Mouse (Mus musculus) ES-E14 (cell line): ENCODE results near the gene Gab1. TPM values are rescaled to one million over a fixed set of nuclear protein-coding genes. Genes with fewer than 3 reads are reported as not detected.

ENCODE experiments used
- DNase-seq: peaks from one replicate; pipeline ENCODE4 v3.0.0-alpha.2; 2013; ENCODE audit warnings: low read depth, low spot score
- H3K27ac ChIP-seq: 2 replicates; pipeline ENCODE4 v1.5.1; 2012; ENCODE audit warnings: low read depth, mild to moderate bottlenecking, low read length, moderate library complexity, mixed read lengths; ENCODE audit not compliant: poor library complexity, insufficient read depth, severe bottlenecking
- H3K36me3 ChIP-seq: 2 replicates; pipeline ENCODE4 v1.6.1; 2012; ENCODE audit warnings: mild to moderate bottlenecking, low read length, moderate library complexity, mixed read lengths; ENCODE audit not compliant: control insufficient read depth, poor library complexity, insufficient read depth, severe bottlenecking
- H3K4me1 ChIP-seq, 2 experiments: fragments of 150-350 bp in 1 of 2; sonication (generic) in 1 of 2; 2 replicates each; pipeline ENCODE4 v1.6.1; 2012; ENCODE audit warnings: low read length in 2 of 2, mild to moderate bottlenecking in 1 of 2, mixed read lengths in 1 of 2; ENCODE audit not compliant: control insufficient read depth in 2 of 2, insufficient read depth in 2 of 2, poor library complexity in 1 of 2
- H3K4me3 ChIP-seq, 2 experiments: fragments of 150-350 bp in 1 of 2; sonication (generic) in 1 of 2; 2 replicates each; pipeline ENCODE4 v1.5.1; 2012; ENCODE audit warnings: low read length in 2 of 2, low read depth in 1 of 2, mild to moderate bottlenecking in 1 of 2, mixed read lengths in 1 of 2; ENCODE audit not compliant: insufficient read depth in 1 of 2, poor library complexity in 1 of 2, severe bottlenecking in 1 of 2
- H3K9ac ChIP-seq: 2 replicates; pipeline ENCODE4 v1.6.1; 2012; ENCODE audit warnings: low read depth, mild to moderate bottlenecking, low read length, mixed read lengths; ENCODE audit not compliant: poor library complexity, insufficient read depth, severe bottlenecking
- H3K9me3 ChIP-seq: fragments of 150-350 bp; sonication (generic); 2 replicates; pipeline ENCODE4 v1.6.1; 2012; ENCODE audit warnings: low read depth, mild to moderate bottlenecking, low read length; ENCODE audit not compliant: control insufficient read depth, insufficient read depth
- CHD2 ChIP-seq: IDR thresholded peaks from 2 replicates; pipeline ENCODE4 v1.6.1; 2014; ENCODE audit warnings: mild to moderate bottlenecking, low read depth, low read length, inconsistent platforms
- HCFC1 ChIP-seq: IDR thresholded peaks from 2 replicates; pipeline ENCODE4 v1.6.1; 2012; ENCODE audit warnings: low read length, inconsistent platforms, borderline replicate concordance; ENCODE audit not compliant: insufficient read depth
- MAFK ChIP-seq: IDR thresholded peaks from 2 replicates; pipeline ENCODE4 v1.6.1; 2014; ENCODE audit warnings: mild to moderate bottlenecking, low read depth, low read length, inconsistent platforms; ENCODE audit not compliant: insufficient read depth
- ZC3H11A ChIP-seq: IDR thresholded peaks from 2 replicates; pipeline ENCODE4 v1.6.1; 2012; ENCODE audit warnings: low read depth, mild to moderate bottlenecking, inconsistent platforms, low read length, borderline replicate concordance
- ZNF384 ChIP-seq: IDR thresholded peaks from 2 replicates; pipeline ENCODE4 v1.6.1; 2012; ENCODE audit warnings: low read depth, low read length, inconsistent platforms
- in situ Hi-C, 2 experiments: fragments of 600-800 bp; cut with MboI; formaldehyde crosslinking; loops; one replicate each; pipeline ENCODE4 v1.15.1; 2025; ENCODE audit warnings: low sequenced_read_pairs in 2 of 2, inconsistent platforms in 1 of 2; ENCODE audit not compliant: unreplicated experiment in 2 of 2
- total RNA-seq: library from RNA; depleted of rRNA; stranded (reverse); fragments of 300-350 nt; gene quantifications from 2 replicates; pipeline ENCODE4 v1.2.3, GENCODE M21; 2012

Gab1 gene
- total RNA-seq, 1 experiment: 70.9 TPM

DNA sequence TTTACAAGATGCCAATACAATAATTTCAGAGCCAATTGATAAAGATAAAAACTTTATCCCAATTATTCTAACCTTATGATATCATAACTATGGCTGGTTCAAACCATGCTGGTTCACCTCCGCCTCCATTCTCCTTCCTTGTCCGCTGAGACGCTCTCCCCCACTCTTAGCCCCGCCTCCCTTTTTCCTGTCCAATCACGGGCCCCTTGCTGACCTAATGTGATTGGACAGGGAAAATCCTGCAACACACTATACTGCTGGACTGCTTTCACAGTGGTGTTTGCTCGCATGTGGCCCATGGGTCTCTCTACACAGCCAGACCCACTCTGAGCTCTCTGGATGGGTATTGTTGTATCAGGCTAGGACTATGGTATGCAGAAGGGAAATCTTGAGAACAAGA, 38.2 kb upstream of the Gab1 start:
- peak; percentile 80 for DNase-seq
- in situ Hi-C loops: no loop called here
- no peaks in the 10 kb centered on the region for H3K36me3 ChIP-seq

DNA sequence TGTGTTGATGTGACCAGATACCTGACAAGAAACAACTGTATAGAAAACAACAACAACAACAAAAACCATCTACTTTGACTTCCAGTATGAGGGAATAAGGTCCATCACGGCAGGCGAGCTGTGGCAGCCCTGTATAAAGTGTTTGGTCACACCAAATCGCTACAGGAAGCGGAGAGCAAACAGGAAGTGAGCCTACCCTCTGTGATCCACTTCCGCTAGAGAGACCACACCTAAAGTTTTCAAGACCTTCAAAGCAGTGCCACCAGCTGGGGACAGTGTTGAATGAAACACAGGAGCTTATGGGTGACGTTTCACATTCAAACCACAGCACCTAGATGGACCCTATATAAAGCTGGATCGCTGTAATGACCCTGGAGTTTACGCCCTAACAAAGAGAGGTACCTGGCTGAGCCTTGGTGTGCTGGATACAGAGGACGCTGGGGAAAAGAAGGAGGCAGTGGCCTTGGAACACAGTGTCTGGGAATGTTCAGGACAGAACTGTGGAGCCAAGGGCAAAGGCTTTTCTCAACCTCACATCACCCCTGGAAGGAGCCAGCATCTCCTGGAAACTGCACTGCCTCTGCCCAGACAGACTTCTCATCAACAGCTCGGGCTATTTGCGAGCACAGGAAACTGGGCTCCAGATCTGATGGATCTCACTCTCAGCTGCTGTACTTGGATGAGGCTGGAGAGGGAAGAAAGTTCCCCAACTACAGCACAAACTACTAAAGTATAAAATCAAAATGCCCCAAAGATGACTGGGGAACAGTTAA, 36.3 kb upstream of the Gab1 start:
- peak overlapping the region; percentile 31; the same call in 1 of the 2 replicates for H3K9ac ChIP-seq
- no peaks in the 10 kb centered on the region for H3K36me3 ChIP-seq
- peaks cover 4% of the 10 kb centered on the region in 2 experiments; a peak in 3 of 4 replicates for H3K4me1 ChIP-seq
- TF ChIP-seq HCFC1 (no peak), MAFK (no peak), ZC3H11A (no peak), CHD2 (no peak)
- no peak for DNase-seq
- no peaks in the 10 kb centered on the region for H3K9me3 ChIP-seq
- H3K27ac ChIP-seq: no peak overlapping the region
- in situ Hi-C loops: no loop called here
- peak overlapping the region in 1 of 2 experiments; percentile 5; a peak in 1 of 4 replicates for H3K4me3 ChIP-seq

More for the DNA sequence above, 38.2 kb upstream of the Gab1 start:
- H3K27ac ChIP-seq: no peak overlapping the region; the same call in 1 of the 2 replicates
- H3K4me1 ChIP-seq: peaks cover 2 to 4% of the 10 kb centered on the region in 2 experiments; a peak in 1 of 4 replicates
- no peak overlapping the region; the same call in 1 of the 2 replicates for H3K9ac ChIP-seq
- peak overlapping the region; percentile 62 to 70; a peak in 3 of 4 replicates for H3K4me3 ChIP-seq
- H3K9me3 ChIP-seq: no peaks in the 10 kb centered on the region
- TF ChIP-seq CHD2 (no peak), HCFC1 (no peak), ZC3H11A (no peak), ZNF384 (no peak), MAFK (no peak)

DNA sequence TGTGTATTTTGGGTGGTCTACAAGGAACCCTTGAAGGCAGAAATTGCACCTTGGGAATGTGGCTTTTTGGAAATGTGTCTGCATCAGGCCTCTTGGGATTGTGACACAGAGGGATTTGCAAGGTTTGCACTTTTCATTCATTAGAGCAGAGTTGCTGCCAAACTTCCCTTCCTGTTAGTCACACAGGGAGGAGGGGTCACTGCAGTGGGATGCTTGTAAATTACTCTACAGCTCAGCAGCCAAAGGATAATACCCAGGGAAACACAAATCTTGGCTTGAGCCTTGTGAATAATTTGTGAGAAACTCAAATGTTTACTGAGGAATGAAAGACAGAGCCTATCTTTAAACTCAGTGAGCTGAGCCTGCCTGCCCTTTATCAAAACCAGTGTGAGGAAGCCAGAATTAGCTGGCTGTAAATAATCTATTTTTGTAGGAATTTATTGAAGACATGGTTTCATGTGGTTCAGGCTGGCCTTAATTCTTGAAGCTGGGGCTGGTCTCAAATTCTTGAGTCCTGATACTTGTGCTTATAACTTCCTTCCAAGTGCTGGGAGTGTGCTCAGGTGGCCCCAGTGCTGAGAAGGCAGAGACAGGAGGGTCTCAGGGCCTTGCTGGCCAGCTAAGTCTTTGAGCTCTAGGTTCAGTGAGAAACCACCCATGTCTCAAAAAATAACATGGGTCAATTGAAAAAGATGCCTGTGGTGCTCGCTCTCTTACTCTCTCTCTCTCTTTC, 32.9 kb upstream of the Gab1 start:
- Histone ChIP-seq H3K9ac (no peak overlapping the region), H3K4me3 (no peak overlapping the region), H3K4me1 (peaks cover 4% of the 10 kb centered on the region in 2 experiments; a peak in 3 of 4 replicates), H3K27ac (no peak overlapping the region), H3K9me3 (no peaks in the 10 kb centered on the region), H3K36me3 (no peaks in the 10 kb centered on the region)
- TF ChIP-seq MAFK (0 out of 2 replicates have a peak, but pooled peaks have one; percentile 26), ZC3H11A (no peak)
- DNase-seq: no peak
- in situ Hi-C loops: no loop called here

DNA sequence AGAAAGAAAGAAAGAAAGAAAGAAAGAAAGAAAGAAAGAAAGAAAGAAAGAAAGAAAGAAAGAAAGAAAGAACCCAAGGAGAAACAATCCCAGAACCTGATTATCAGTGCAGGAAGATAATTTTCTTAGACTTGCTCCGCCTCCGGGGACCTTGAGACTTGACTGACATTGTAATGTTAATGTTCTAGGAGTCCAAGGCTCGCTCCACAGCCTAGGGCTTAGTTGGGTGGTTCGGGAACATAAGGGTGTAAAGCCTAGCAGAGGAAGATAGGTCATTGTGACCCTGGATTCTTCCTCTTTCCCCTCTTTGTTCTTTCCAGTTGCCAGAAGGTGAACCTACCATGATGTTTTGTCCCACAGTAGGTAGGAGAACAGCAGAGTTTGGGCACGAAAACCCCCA, 31.1 kb upstream of the Gab1 start:
- H3K36me3 ChIP-seq: no peaks in the 10 kb centered on the region
- no peak overlapping the region for H3K9ac ChIP-seq
- H3K4me3 ChIP-seq: no peak overlapping the region
- peaks cover 0 to 4% of the 10 kb centered on the region in 2 experiments; a peak in 3 of 4 replicates for H3K4me1 ChIP-seq
- TF ChIP-seq ZNF384 (no peak), HCFC1 (no peak), MAFK (no peak), CHD2 (no peak), ZC3H11A (no peak)
- in situ Hi-C loops: no loop called here
- peak; percentile 62 for DNase-seq
- H3K9me3 ChIP-seq: no peaks in the 10 kb centered on the region
- no peak overlapping the region; the same call in 1 of the 2 replicates for H3K27ac ChIP-seq
